Mouse (Mus musculus) heart, postnatal 0 days (tissue): ENCODE data around the gene Ucp3.
"Not testable (repeated sequence)": the region's sequence is repeated elsewhere in the genome, so short reads cannot be mapped to it uniquely, and the experiment has no call there.

Source experiments
- CTCF ChIP-seq: IDR thresholded peaks from 2 replicates; pipeline ENCODE4 v1.5.1; 2016; ENCODE audit warnings: antibody characterized with exemption, control low read depth, low read depth
- EP300 ChIP-seq: IDR thresholded peaks from 2 replicates; pipeline ENCODE4 v1.6.1; 2016; ENCODE audit warnings: antibody characterized with exemption, low read depth

DNA sequence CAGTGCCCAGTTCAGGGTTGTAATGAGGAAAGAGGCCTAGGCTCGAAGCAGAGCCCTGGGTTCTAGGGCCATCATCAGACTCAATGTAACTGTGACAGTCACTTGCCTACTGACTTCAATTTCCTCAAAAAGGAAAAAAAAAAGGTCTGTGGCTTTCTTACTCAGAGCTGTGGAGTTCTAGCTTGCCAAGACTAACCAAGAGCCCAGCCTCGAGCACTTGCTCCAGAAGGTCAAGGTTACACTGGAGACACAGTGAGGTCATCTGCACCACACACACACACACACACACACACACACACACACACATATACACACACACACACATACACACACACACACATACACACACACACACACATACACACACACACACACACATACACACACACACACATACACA lies 9.3 kb downstream of the Ucp3 start:
- not testable (repeated sequence) for TF ChIP-seq CTCF, EP300
